Mouse (Mus musculus) E14TG2a.4 (cell line): Measurements from ENCODE around the gene Atxn7l1.

Experiments
- H3K27me3 ChIP-seq: 2 replicates; pipeline ENCODE4 v1.6.1; 2014; ENCODE audit warnings: low read length, control low read depth; ENCODE audit not compliant: insufficient read depth
- H3K36me3 ChIP-seq: 2 replicates; pipeline ENCODE4 v1.6.1; 2014; ENCODE audit warnings: low read length, control low read depth; ENCODE audit not compliant: insufficient read depth
- H3K4me1 ChIP-seq: replicated peaks from 2 replicates; pipeline ENCODE4 v1.6.1; 2014; ENCODE audit warnings: low read depth, low read length, control low read depth
- H3K4me3 ChIP-seq: replicated peaks from 2 replicates; pipeline ENCODE4 v1.5.1; 2014; ENCODE audit warnings: mild to moderate bottlenecking, low read length
- H3K9me3 ChIP-seq: 2 replicates; pipeline ENCODE4 v1.6.1; 2014; ENCODE audit warnings: low read length, control low read depth
- CTCF ChIP-seq: conservative IDR thresholded peaks from 2 replicates; pipeline ENCODE4 v1.5.1; 2014; ENCODE audit warnings: low read length
- NANOG ChIP-seq: IDR thresholded peaks from 2 replicates; pipeline ENCODE4 v1.6.1; 2014; ENCODE audit warnings: borderline replicate concordance, low read length, mixed read lengths
- POU5F1 ChIP-seq: IDR thresholded peaks from 2 replicates; pipeline ENCODE4 v1.6.1; 2014; ENCODE audit warnings: low read length, borderline replicate concordance

Atxn7l1 gene

DNA sequence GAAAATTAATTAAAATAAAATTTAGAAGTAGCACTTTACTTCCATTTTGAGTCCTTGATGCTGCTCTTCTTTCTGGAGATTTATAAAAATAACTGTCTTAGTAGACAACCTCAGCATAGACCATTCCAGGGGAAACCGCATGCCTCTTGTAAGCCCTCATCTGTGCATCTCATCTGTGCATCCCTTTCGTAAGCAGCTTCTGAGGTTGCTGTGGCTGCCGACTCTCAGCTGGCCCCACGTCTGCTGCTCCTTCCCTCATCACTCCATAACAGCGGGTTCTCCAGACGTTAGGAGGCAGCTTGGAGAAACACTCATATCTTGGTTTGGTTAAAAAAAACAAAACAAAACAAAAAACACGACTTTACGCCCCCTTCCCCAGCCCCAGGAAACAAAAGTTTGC lies 47.7 kb downstream of the Atxn7l1 start:
- Histone ChIP-seq H3K27me3 (no peaks in the 10 kb centered on the region), H3K36me3 (no peaks in the 10 kb centered on the region), H3K9me3 (no peaks in the 10 kb centered on the region), H3K4me3 (no peak overlapping the region), H3K4me1 (peaks cover 38% of the 10 kb centered on the region)
- TF ChIP-seq NANOG (no peak), POU5F1 (no peak), CTCF (no peak)

DNA sequence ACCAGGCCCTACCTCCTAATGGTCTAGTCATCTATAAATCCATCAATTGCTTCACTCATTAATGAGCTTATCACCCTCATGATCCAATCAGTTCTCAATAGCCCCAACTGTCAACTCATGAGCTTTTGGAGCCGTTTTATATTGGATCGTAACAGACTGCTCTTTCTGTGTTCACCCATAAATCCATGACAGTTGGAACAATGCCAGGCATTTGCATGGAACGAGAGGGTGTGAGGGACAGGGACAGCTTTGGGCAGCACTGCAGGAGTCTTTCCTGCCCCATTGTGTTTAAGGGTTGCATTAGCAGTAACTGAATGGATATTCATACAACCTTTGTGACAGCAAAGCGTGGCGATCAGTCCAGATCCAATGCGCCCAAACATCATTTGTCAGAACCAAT lies 49.8 kb downstream of the Atxn7l1 start:
- no peaks in the 10 kb centered on the region for H3K9me3 ChIP-seq
- H3K4me1 ChIP-seq: peaks cover 56% of the 10 kb centered on the region
- TF ChIP-seq NANOG (no peak), POU5F1 (no peak), CTCF (no peak)
- H3K36me3 ChIP-seq: no peaks in the 10 kb centered on the region
- H3K27me3 ChIP-seq: no peaks in the 10 kb centered on the region
- H3K4me3 ChIP-seq: no peak overlapping the region

DNA sequence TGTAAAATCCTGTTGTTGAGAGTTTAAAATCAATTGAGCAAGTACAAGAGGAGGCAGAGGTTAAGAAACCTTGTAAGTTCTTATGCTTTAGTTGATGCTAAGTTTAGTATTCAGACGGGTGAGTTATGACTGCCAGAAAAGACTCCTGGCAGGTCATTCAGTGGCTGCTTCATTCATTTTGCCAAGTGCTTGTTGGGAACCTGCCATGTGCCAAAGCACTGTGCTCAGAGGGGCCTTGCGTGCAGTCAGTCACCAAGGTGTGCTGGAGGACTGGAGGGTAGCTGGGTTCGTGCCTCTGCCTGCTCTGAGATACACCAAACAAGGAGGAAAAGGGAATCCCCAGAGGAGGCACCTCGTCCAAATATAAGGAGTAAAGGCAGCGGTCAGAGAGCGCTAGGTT lies 50.3 kb downstream of the Atxn7l1 start:
- no peaks in the 10 kb centered on the region for H3K9me3 ChIP-seq
- H3K4me1 ChIP-seq: peaks cover 61% of the 10 kb centered on the region
- no peaks in the 10 kb centered on the region for H3K27me3 ChIP-seq
- H3K4me3 ChIP-seq: no peak overlapping the region
- H3K36me3 ChIP-seq: no peaks in the 10 kb centered on the region
- no peak for TF ChIP-seq NANOG
- TF ChIP-seq CTCF: no peak
- no peak for TF ChIP-seq POU5F1

DNA sequence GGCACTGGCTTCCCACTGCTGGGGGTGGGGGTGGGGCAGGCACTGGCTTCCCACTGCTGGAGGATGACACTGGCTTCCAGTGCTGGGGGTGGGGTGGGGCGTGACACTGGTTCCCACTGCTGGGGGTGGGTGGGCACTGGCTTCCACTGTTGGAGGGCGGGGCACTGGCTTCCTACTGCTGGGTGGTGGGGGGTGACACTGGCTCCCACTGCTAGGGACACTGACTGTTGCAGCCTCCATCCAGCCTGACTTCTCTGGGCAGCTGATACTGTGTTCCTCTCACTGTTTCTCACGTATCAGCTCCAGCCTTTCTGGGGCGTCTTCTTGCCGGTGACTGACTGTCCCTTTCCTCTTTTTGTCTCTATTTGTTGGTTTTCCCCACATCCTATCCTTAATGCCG lies 53.6 kb downstream of the Atxn7l1 start:
- Histone ChIP-seq H3K4me1 (peaks cover 50% of the 10 kb centered on the region), H3K36me3 (no peaks in the 10 kb centered on the region), H3K9me3 (no peaks in the 10 kb centered on the region), H3K4me3 (no peak overlapping the region), H3K27me3 (no peaks in the 10 kb centered on the region)
- TF ChIP-seq NANOG (no peak), POU5F1 (no peak), CTCF (no peak)

DNA sequence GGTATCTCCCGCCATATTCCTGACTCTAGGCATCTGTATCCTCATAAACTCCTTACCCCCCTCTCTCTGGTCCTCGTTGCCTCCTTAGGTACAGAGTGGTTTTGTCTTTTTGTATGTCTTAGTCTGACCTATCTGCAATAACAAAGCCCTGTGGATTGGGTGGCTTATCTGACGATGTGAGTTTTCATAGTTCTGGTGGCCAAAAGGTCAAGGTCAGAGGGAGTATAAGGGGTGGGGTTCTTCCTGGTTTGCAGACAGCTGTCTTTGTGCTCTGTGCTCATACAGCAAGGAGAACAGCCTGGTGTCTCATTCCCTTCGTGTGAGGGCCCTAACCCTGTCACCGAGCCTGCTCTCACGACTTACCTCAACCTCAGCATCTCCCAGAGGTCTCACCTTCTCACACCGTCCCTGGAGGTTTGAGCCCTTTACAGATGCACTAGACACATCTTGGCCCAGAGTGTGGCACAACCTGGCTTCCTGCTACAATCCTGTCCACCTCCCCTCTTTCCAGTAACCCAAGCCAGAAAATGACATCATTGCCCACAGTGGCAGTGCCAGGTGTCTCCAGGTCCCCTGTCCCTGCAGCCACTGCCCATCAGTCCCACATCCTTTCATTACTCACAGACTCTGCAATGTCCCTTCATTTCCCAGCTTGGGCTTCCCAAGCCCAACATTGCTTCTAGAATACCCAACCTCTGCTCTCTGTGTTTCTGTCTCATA lies 54.2 kb downstream of the Atxn7l1 start:
- TF ChIP-seq CTCF (no peak), NANOG (peak; percentile 47; the same call in 1 of the 2 replicates)
- no peak overlapping the region for H3K4me3 ChIP-seq
- H3K4me1 ChIP-seq: peaks cover 50% of the 10 kb centered on the region

DNA sequence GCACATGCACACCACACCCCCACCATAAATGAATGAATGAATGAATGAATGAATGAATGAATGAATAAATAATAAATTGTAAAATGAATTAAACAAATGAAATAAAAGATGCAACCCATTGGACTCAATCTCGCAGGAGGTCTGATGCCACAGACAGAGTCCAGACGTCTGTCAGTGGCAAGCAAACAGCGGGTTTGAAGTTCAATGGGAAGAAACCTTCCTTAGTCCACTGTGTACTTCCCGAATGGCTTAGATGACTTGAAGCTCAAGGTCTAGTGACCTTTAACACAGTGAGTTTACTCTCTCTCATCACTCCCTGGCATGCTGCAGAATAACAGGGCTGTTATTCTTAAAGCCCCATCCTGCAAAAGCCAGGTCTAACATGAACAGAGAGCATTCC lies 57.8 kb downstream of the Atxn7l1 start:
- Histone ChIP-seq H3K36me3 (no peaks in the 10 kb centered on the region), H3K4me3 (no peak overlapping the region), H3K27me3 (no peaks in the 10 kb centered on the region), H3K9me3 (no peaks in the 10 kb centered on the region), H3K4me1 (peaks cover 41% of the 10 kb centered on the region)
- TF ChIP-seq CTCF (no peak), POU5F1 (no peak), NANOG (no peak)

More for the DNA sequence above, 54.2 kb downstream of the Atxn7l1 start:
- Histone ChIP-seq H3K36me3 (no peaks in the 10 kb centered on the region), H3K27me3 (no peaks in the 10 kb centered on the region), H3K9me3 (no peaks in the 10 kb centered on the region)

DNA sequence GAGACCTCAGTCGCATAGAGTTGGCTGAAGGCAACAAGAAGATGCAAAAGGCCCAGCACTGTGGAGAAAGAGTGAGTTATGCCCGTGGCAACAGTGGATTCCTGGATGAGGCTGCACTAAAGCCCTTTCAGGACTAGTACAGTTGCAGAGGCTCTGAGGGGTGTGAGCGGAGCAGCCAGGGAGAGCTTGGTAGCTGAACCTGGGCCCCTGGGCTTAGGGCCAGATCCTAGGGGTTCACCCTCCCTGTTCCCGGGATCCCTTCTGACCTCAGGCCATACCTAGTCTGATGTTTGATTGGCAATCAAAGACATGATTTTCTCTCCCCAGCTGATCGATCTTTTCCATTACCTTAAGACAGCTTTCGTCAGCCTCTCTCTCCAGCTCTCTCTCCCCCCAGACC lies 58.8 kb downstream of the Atxn7l1 start:
- H3K9me3 ChIP-seq: no peaks in the 10 kb centered on the region
- H3K27me3 ChIP-seq: no peaks in the 10 kb centered on the region
- H3K4me1 ChIP-seq: peaks cover 32% of the 10 kb centered on the region
- TF ChIP-seq CTCF (no peak), NANOG (no peak), POU5F1 (no peak)
- no peaks in the 10 kb centered on the region for H3K36me3 ChIP-seq
- H3K4me3 ChIP-seq: no peak overlapping the region

DNA sequence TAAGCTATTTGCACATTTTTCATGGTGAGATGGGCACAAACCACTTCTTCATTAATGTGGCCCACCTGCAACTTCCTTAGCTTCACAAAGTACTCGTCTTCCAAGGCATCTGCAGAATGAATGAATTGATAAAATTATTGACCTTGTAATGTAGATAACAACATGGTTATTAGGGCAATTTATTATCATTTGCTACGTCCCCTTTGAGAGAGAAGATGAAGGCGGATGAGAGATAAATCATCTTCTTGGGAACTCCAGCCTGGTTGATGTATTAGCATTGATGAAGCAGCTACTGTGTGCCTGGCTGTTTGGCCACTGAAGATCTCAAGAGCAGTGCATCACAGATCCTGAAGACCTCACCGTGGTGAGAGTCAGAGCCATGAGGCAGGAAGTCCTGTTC lies 63.4 kb downstream of the Atxn7l1 start:
- TF ChIP-seq NANOG: no peak
- TF ChIP-seq POU5F1: no peak
- Histone ChIP-seq H3K27me3 (no peaks in the 10 kb centered on the region), H3K4me1 (peaks cover 3% of the 10 kb centered on the region), H3K4me3 (no peak overlapping the region), H3K36me3 (no peaks in the 10 kb centered on the region), H3K9me3 (no peaks in the 10 kb centered on the region)
